Mouse (Mus musculus) lung, postnatal 0 days (tissue): Measurements from ENCODE around the gene Vamp8.

ENCODE experiments used
- CTCF ChIP-seq: IDR thresholded peaks from 2 replicates; pipeline ENCODE4 v1.5.1; 2016; ENCODE audit warnings: antibody characterized with exemption, mild to moderate bottlenecking
- EP300 ChIP-seq: IDR thresholded peaks from 2 replicates; pipeline ENCODE4 v1.6.1; 2016; ENCODE audit warnings: antibody characterized with exemption, mild to moderate bottlenecking, control low read depth

DNA sequence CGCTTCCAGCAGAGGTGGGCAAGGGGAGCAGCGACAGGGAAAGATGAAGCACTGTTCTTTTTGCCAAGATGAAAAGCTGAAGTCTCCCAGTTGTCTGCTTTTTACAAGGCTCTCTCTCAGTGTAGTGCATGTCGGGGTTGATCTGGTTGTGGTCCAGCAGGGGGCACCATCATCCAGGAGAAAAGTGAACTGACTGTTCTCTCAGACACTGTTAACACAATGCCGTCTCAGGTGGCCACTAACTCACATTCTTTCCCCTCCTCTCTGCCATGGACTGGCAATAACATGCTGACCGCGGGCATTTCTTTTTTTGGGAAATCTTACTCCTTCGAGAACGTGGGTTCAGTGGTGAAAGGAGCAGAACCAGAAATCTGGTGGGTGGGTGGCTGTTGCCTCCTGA is 37.5 kb upstream of the Vamp8 start:
- TF ChIP-seq CTCF (peak; percentile 92), EP300 (no peak)
